Mouse (Mus musculus): ENCODE data around the gene Brd4.

Brd4 gene

DNA sequence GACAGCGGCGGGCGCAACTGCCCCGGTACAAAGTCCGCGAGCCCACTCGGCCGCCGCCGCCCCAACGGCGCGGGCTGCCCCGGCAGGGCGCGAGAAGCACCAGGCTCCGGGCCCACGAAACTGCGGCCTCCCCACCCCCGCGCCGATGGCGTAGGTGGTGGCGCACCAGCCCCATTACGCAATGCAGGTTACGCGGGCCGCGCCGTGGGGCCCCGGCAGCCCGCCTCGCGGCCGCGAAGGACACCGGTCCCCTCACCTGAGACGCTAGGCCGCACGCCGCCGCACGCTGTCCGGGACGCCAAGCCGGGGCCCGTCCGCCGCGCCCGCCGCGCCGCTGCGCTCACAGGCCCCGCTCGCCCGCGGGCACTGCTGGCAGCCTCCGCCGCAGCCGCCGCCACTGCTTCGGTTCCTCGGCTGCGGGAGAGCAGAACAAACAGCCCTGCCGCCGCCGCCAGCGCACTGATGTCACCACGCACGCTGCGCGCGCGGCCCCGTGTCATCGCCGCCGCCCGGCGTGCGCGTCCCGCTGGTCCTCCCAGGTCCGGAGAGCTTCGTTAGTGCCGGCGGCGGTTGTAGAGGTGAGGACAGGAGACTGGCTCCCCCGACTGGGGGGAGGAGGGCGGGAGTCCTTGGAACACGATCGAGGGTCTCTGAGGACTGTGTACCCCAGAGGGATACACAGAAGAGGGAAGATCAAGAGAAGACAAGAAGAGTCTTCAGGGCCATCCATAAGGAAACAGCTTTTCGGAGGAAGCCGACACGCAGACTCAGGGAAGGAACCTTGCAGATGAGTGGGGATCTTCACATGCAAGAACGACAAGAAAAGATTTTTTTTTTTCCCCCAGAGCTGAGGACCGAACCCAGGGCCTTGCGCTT, at the start of gene Brd4:
Gene Brd4 (minus strand): TSS at position 461 of the 876 bp plus-strand sequence.
- peak; percentile 87 for DNase-seq (ENCODE audit: low spot score)

DNA sequence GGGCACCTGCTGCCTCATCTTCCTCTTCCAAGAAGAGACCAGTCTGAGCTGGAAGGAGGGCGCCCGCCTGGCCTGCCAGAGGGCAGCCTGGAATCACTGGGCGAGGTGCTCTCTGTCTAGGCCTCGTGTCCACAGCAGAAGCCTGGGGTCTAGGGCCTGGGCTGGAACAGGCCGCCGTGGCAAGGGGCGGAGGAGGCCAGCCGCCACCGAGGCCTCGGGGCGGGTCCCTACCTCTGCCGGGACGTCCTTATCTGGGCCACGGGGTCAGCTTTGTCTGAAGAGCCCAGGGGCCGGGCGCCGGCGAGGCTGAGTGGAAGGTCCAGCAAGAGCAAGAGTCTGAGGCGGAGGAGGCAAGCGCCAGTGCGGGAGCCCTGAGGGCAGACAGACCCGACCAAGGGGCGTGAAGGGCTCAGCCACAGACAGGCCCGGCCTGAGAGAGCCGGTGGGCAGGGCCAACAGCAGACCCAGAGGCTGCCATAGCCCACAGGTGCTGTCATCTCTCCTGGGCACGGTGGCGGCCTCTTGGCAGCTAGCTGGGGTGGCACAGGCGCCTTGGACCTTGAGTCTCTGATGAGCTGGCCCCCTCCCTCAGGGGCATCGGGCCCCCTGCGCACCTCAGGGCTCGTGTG, 49.3 kb upstream of the Brd4 start:
- no peak for DNase-seq (ENCODE audit: low spot score)

GRCm38 (mm10) chr17:32327501-32327900, 43.0 kb upstream of the Brd4 start:
- DNase-seq (ENCODE audit: low spot score), result no peak

DNA sequence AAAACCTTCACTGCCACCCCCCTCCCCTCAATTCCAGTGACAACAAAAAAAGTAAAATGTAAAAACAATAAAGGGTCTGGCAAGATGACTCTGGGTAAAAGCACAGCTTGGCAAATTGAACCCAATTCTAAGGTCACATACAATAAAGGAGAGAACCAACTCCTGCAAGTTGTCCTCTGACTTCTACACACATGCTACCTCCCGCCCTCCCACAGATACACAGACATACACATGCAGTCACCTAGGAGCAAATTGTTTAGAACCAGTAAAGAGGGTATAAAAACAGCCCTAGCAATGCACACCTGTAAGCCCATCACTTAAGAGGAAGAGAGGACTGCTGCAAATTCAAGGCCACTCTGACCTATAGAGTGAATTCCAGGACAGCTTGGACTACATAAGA, 38.3 kb upstream of the Brd4 start:
- DNase-seq (ENCODE audit: low spot score), result no peak

- no peak for DNase-seq (ENCODE audit: low spot score)
Measured at GRCm38 (mm10) chr17:32321836-32322235, 37.3 kb upstream of the Brd4 start.

DNA sequence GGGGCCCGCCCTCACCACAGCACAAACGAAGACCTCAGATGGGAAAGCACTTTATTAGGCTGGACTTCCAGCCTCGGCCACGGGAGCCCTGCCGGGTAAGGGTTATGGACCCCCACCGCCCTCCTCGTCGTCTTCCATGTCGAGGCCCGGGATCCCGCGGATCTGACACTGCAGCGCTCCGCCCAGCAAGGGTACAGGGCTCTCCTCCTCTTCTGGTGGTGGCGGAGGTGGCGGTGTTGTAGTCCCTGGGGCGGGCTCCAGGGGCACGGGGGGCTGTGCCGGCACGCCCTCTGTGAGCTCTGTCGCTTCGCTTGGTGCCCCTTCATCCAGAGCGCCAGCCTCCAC, 36.8 kb upstream of the Brd4 start:
- no peak for DNase-seq (ENCODE audit: low spot score)

GRCm38 (mm10) chr17:32320597-32321389, 36.3 kb upstream of the Brd4 start, which contains the start of gene Akap8:
Gene Akap8, minus strand, starts transcription at chr17:32321238.
- DNase-seq (ENCODE audit: low spot score), result peak; percentile 99

GRCm38 (mm10) chr17:32319950-32320349, 35.4 kb upstream of the Brd4 start:
- DNase-seq (ENCODE audit: low spot score), result no peak

- DNase-seq (ENCODE audit: low spot score), result no peak
Measured at GRCm38 (mm10) chr17:32317708-32318107, 33.2 kb upstream of the Brd4 start.

GRCm38 (mm10) chr17:32317032-32317431, 32.5 kb upstream of the Brd4 start:
- DNase-seq (ENCODE audit: low spot score), result no peak

DNA sequence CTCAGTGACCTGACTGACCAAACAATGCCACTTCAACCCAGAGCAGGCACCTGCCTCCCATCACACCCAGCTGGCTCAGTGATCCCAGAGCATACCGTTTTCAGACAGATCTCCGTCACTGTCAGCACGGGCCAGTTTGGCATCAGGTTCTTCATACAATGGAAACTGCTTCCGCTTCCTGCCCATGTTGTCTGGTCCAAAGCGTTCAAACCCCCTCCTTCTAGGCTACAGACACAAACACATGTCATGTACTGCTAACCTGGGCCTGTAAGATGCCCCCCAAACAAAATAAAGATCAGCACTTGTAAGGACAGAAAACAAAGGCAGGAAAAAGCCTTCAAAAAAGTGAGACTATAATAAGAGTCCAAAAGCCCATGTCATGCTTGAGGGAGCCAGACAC, 31.0 kb upstream of the Brd4 start:
- DNase-seq (ENCODE audit: low spot score), result no peak

- DNase-seq (ENCODE audit: low spot score), result no peak
Measured at GRCm38 (mm10) chr17:32313892-32314291, 29.4 kb upstream of the Brd4 start.

GRCm38 (mm10) chr17:32312801-32313200, 28.3 kb upstream of the Brd4 start:
- no peak for DNase-seq (ENCODE audit: low spot score)

GRCm38 (mm10) chr17:32307963-32308362, 23.4 kb upstream of the Brd4 start:
- DNase-seq (ENCODE audit: low spot score), result no peak

GRCm38 (mm10) chr17:32298125-32298524, 13.6 kb upstream of the Brd4 start:
- DNase-seq (ENCODE audit: low spot score), result no peak

GRCm38 (mm10) chr17:32295901-32296300, 11.4 kb upstream of the Brd4 start:
- no peak for DNase-seq (ENCODE audit: low spot score)

GRCm38 (mm10) chr17:32295160-32295559, 10.6 kb upstream of the Brd4 start:
- no peak for DNase-seq (ENCODE audit: low spot score)

GRCm38 (mm10) chr17:32285138-32285670, 682 bp upstream of the Brd4 start:
- no peak for DNase-seq (ENCODE audit: low spot score)

GRCm38 (mm10) chr17:32283771-32284221, 726 bp downstream of the Brd4 start:
- no peak for DNase-seq (ENCODE audit: low spot score)

- no peak for DNase-seq (ENCODE audit: low spot score)
Measured at GRCm38 (mm10) chr17:32283341-32283740, 1.2 kb downstream of the Brd4 start.

GRCm38 (mm10) chr17:32281611-32282310, 2.8 kb downstream of the Brd4 start:
- no peak for DNase-seq (ENCODE audit: low spot score)

- no peak for DNase-seq (ENCODE audit: low spot score)
Measured at GRCm38 (mm10) chr17:32281126-32281525, 3.4 kb downstream of the Brd4 start.
